Mouse (Mus musculus) MN1 (cell line): ENCODE measurements around the gene Spo11.

Experiments
- DNase-seq: peaks from one replicate; pipeline ENCODE4 v3.0.0-alpha.2; 2016; ENCODE audit warnings: low spot score

Spo11 gene

DNA sequence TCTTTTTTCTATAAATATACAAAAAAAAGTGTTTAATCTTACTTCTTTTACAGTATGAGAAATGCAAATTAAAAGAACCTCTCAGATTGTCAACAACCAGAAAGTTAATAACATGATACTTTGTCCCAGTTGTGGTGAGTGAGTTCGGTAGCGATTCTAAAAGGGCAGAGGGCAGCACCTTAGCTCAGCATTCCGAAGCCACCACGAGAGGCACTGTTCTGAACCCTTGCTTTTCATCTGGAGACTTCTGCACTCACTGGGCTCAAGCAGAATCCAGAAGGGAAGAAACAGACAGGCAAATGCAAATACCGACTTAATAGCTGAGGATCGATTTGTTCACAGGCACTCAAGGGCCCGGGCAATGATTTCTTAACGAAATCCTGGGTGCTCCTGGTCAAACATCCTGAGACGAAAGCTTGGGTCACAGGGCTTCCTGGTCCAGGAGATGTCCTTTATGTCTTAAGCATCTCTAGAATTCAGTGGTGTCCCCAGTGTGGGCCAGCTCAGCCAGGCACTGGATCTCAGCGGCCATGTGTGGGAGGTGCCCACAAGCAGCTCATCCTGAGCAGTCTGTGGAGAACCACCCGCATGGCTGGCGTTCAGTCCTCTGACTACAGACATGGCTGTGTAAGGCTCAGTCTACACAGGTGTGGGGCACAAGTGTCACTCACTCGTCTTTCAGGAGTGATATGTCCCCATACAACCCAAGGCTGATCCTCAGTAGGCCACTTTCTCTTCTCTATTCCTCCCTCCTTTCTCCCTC, 18.3 kb upstream of the Spo11 start:
- DNase-seq, result no peak

DNA sequence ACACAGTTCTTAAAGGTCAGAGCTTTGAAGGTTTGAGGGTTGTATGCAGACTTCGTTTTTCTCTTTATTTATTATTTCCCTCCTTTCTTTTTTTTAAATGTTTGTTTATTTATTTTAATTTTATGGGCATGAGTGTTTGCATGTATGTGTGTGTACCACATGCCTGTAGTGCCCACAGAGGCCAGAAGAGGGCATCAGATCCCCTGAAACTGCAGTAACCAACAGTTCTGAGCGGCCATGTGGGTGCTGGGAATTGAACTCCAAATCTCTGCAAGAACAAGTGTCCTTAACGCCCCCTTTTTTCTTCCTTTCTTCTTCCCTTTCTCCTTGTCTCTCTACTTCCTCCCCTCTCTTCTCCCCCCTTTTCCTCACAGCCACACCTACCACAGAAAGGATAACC, 17.1 kb upstream of the Spo11 start:
- DNase-seq, result no peak

DNA sequence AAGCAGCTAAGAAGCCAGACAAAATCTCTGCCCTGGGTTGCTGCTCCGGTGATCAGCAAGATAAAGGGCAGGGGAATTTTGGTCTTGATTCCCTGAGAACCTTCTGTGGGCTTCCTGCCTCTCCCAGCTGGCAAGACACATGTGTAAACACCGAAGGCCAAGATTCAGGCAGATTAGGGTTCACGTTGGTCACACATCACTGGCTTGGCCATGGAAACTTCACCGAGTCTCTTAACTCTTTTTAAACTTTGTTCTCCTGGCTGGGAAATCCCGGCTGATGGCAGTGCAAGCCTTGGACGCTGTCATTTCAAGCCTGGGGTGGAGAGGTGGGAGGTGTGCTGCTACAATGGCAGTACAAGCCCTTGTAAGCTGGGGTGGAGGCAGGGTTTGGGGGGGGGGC, 16.3 kb upstream of the Spo11 start:
- DNase-seq, result no peak

DNA sequence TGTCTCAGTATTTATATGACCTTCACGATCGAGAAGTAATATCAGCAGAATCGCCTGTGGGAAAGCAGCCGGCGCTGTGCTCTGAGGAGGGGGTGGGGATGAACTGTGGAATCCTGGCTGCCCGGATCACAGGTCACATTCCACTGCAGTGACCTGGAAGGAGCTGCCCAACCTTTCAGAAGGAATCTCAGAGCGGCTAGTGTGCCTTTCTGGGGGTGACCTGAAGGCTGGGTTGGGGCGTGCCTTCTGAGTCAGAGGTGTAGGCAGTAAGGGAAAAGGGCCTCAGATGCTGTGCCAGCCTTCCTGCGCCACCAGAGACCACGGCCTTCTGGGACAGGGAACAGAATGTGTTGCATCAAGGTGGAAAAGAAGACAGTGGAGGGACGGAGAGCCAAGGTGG, 12.3 kb upstream of the Spo11 start:
- no peak for DNase-seq

DNA sequence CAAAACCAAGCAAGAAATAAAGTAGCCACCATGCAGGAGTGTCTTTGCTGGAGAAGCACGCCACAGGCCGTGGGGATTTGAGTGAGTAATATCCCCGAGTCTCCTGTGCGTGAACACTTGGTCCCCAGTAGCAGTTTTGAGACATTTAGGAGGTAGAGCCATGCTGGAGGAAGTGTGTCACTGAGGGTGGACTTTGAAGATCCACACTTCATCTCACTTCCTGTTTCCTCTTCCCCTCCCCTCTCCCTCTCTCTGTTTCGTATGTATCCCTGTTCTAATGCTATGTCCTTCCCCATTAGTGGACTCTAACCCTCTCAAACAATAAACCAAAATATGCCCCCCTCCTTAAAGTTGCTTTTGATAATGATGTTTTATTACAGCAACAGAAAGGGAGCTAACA, 11.0 kb upstream of the Spo11 start:
- DNase-seq, result no peak

DNA sequence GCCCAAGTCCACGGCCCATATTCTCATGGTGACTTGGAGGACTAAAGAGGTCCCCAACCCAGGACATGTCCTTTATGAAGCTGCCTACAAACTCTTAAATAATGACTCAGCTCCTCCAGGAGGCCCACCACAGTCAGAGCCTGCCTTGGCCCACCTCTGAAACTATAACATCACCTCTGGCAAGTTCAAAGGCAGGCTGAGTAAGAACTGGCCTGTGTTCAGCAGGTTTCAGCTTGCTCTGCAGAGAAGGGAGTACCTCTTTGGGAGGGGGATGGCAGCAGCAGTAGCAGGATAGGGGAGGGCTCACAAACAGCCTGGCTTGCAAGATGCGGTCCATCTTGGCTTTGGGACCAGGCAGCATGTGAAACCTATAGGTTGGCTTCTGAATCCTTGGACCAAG, 5.6 kb upstream of the Spo11 start:
- no peak for DNase-seq

DNA sequence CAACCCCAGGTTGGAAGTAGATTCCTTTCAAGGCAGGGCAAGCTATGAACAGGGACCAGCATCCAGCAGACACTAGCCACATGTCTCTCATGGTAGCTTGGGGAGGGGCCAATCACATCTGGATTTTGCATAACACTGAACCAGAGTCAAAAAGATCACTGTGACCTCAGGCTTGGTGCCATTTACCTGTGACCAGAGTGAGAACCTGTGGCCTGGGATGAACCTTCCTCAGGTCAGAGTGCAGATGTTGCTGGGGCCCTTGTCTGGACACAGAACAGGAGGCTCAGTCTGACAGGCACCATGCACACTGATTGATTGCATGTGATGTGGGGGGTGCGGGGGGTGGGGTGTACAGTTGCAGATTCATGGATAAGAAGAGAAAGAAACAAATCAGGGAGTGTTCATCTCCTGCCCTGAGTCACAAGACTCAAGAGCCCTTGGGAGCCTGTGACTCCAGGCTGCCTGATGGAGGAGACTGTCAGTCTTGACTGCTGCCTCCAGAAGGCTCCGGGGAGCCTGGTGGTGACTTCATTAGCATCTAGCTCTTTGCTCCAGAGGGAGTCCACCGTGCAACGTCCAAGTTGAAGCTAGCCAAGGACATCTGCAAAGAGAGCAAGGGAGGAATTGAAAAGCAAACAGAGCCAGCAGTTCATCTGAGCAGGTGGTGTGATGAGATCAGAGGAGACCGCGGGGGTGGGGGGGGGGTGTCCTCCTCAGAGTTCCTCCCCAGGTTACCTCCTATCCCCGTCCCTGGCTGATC, 3.5 kb upstream of the Spo11 start:
- peak; percentile 85 for DNase-seq

DNA sequence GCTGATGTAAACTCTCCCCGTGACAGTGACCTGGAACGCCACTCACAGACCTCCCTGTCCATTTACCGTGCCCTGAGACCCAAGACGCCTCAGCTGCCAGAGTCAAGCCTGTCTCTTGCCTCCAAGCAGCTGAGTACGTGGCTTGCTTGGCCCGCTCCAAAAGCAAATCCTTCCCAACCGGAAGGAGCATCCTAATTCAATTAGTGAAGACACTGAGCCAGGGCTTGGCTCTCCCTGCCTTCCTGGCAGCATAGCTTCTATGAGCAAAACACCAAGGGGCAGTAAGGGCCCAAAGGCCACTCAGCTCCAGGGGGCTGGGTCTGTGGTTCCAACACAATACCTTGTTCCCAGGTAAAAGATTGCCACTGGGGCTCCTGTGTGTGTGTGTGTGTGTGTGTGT, 2.8 kb upstream of the Spo11 start:
- peak; percentile 83 for DNase-seq

DNA sequence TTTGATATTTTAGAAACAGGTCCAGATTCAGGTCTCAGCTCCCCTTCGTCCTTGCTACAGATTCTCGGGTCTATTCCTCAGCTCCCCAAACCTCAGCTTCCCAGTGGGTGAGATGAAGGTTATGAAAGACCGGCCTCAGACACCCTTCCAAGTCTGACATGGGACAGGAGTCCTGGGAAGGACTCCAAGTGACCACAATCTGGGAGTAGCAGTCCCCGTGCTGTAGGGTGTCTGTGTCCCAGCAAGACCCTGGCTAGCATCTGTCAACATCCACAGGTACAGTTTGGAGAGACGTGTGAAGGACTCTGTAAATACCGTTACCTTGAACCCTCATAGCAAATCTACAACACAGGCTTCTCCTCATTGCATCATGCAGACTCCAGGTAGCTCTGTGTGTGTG, 2.3 kb upstream of the Spo11 start:
- peak; percentile 43 for DNase-seq

DNA sequence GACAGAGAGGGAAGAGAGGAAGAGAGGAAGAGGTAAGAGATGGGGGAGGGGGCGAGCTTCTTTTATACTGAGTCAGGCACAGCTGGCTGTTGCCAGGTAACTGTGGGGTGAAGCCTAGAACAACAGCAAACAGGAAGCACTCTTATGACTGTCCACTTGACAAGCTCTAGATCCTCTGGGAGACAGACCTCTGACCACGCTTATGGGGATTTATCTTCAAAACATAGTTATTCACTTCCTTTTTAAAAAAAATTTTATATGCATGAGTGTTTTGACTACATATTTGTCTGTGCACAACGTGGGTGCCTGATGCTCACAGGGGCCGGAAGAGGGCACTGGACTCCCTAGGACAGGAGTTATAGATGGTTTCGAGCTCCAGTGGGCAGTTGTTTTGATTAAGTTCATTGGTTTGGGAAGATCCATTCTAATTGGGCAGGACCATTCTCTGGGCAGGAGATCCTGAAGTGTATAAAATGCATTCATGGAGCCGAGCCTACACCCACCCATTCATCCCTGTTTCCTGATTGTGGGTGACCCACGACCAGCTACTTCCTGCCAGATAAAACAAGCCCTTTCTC, 750 bp upstream of the Spo11 start:
- no peak for DNase-seq

DNA sequence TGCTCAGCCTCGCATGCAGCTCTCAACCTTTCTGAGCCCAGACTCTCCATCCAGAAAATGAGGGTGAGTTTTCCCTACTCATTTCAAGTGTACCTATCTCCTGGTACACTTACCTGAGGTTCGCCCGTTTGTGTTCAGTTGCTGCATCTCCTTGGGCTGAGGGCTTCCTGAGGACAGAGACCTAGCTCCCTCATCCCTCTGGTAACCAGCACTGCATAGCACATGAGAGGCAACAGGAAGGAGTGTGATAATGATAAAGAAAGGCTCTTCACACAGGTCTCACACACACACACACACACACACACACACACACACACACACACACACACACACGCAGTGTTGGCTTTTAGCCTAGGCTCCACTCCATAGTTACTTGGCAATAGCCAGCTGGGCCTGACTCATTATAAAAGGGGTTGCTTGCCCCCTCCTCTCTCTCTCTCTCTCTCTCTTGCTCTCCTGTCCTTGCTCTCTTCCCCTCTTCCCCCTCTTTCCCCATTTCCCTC, 682 bp downstream of the Spo11 start:
- no peak for DNase-seq

DNA sequence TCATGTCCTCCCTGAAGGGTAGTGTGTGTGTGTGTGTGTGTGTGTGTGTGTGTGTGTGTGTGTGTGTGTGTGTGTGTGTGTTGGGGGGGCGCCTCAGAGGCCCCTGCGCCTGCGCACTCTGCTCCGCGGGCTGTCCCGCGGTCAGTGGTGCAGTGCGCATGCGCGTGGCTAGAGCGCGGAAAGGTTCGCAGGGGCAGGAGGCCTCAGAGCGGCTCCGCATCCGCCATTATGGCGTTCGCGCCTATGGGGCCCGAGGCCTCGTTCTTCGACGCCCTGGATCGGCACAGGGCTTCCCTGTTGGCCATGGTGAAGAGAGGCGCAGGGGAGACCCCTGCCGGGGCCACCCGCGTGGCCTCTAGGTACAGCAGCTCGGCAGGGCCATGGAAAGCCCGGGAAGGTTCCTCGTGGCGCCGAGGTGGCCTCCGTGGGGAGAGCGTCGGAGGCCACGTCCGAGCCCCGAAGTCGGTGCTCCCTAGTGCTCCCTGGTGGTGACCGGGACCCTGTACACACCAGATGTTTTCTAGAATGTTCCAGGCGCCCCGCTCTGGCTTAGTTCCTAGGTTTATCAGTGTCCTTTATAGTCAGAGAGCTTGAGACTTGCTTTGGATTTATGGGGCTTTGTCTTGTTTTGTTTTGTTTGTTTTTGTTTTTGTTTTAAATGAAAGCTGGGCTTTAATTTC, 2.3 kb downstream of the Spo11 start:
- no peak for DNase-seq

DNA sequence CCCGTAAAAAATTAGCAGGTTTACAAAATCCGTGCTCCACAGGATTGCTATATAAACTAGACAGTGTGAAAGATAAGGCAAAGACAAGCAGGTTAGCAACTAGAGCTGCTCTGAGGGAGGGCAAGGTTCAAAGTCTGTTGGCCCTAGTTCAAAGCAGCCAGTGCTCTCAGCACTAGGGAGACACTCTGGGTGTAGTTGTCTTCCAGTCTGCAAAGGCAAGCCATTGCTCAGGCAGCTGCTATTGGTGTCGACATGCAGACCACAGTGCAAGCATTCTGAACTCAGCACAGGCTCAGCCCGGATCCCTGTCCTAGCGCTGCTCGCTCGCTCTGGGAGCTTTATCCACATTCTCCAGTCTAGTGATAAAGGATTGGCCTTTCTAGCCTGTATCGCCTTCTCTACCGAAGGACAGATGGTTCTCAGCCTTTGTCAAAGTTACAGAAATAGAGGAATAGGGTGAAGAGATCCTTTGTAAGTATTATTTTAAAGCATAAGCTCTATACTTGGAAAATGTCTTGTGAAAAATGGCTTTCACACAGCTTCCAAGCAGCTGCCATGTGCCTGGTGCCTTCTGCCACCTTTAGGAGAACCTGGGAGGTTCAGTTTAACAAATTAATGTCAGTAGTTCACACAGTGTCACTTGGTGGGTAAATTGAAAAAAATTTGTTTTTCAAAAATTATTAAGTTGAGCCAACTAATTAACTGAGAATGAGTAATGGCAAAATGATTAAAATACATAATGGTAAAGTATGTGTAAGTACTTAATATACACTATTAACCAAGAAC, 5.5 kb downstream of the Spo11 start:
- no peak for DNase-seq

DNA sequence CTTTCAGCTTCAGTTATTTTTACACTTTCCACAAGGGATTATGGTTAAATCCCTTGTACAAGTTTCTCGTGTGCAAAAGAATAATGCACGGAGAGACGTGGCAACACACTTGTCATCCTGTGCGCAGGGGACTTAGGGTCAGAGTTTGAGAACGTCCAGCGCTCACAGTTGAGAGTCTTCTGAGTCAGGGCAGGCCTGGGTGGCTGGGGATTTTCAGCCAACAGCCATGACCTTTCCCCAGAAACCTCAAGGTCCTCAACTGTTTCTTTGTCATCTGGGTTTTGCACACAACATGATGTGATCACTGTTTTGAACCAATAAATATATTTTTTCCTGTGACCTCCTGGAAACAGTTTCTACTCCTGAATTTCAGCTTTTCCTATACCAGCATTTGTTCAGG, 12.7 kb downstream of the Spo11 start:
- DNase-seq, result no peak

DNA sequence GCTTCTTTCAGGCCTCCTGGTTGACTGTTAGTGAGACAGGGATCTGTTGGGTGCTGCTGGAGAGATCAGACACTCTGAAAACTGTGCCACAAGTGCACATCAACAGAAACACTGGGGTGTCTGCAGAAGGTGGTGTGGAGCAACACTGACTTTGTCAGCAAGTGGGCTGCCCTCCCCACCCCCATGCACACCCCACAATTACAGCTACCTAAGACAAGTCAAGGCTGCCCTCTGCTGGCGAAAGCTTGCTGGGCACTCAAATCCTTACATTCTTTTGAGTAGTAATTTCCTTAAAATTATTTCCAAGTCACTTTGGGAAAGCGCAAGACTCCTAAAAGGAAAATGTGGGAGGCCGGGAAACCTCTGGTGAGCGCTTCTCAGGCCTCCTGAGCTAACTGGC, 18.7 kb downstream of the Spo11 start:
- DNase-seq, result peak; percentile 80

DNA sequence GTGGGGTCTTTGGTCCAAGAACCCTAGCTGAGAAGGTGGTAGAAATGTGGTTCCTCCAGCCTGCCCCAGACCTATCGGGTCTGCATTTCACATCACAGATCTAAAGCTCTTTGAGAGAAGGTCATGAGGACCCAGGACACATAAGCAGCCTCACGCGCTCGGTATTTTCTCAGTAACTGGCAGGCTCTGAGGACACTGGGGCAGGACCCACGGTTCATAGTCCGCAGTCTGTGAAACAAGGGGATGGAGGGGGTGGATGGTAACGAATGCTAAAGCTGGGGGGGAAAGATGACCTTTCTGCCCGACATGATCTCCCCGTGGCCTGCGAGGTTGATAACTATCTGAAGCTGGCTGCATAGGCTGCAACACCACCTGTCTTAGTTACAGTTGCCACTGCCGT, 20.2 kb downstream of the Spo11 start:
- DNase-seq, result no peak

DNA sequence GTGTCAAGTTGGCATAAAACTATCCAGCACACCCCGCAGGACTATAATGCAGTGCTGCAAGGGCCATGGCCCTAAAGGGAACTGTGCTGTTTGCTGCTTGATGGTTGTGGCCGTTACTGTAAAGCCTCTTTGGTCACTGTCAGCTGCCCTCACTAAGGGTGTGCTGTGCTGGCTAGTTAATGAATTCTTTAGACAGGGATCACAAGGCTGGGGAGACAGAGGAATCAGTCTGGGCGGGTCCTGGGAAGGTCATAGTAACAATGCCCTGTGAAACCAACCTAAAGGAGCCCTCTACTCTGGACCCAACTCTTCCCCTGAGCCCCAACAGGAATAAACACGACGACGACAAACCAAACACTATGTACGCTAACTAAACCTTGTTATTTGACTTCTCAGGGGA, 21.0 kb downstream of the Spo11 start:
- no peak for DNase-seq

DNA sequence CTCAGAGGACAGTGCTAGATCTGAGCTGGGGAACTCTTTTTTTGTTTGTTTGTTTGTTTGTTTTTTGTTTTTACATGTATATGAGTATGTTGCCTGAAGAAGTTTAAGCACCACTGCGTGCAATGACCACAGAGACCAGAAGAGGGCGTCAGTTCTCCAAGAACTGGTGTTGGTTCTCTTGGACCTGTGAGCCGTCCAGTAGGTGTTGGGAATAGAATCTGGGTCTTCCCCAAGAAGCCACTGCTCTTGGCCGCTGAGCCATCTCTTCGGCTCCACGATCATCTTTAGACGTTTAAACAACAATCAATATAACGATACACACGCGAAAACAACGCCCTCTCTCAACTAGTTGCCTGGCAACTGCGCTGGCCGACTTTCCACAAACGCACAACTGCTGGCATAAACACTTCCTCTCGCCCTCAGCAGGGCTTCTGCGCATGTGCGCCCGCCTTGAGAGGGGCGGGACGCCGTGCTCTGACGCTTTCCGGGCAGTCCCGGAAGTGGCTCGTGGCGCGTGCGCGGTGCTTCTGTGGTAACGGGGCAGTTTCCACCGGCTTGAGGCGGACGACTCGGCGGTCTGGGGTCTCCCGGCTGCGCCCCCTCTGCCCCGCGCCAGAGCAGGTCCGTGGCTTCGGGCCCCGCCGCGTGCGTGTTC, 22.3 kb downstream of the Spo11 start, which contains the start of gene Rae1:
Rae1 (plus strand) TSS at position 488 of the 655 bp plus-strand sequence.
- DNase-seq, result peak; percentile 99

DNA sequence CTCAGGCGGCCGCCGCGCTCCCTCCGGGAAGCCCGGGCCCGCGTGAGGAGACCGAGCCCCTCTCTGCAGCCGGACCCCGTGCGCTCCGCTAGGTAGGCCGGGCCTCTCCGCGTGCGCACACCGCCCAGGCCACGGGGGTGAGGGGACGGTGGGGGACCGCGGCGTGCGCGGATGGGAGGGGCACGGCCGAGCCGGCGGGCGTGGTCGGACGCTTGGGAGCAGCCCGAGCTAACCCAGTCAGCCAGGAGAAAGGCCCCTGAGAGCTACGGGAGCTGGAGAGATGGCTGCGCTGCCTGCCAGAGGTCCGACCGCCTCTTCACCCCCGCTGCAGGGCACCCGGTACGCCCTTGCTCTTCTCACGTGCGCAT, 22.8 kb downstream of the Spo11 start:
- DNase-seq, result peak; percentile 86

DNA sequence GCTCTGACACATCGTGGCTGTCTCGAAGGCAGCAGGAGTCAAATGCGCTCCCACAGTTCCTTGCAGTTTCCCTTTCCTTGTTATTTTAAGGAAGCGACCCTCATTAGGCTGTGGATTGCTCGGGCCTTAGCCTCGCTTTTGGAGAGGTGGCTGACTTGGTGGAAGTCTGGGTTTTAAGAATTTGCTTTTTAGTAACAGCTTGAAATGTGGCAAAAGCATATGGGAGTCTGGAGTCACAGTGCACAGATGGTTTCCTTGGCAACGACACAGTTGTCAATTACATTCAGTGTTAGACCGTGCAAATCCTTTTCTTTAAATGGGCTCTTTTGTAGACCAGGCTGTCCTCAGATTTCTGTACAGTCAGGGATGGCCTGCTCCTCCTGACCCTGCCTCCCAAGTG, 23.4 kb downstream of the Spo11 start:
- peak; percentile 36 for DNase-seq

DNA sequence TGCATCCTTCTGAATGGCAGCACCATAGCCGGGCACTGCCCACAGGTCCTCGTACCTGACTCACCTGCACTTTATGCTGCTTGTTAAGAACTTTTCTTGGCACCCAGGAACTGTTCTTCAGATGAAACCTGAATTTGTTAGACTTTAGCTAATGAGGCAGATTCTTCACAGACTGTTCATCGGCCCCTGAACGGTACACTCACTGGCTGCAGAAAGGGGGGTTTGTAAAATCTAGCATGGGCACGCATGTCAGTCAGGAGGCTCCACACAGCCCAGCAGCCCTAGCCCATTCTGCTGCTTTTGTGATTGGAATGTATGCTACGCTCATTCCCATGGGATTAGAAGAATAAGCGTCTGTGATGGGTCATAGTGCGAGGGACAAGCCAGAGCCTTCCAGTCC, 26.2 kb downstream of the Spo11 start:
- no peak for DNase-seq
